Mouse (Mus musculus) embryonic fibroblast, embryonic 13.5 days (primary cell): ENCODE measurements around the gene Ddx43.

Experiments used
- CTCF ChIP-seq: IDR thresholded peaks from 2 replicates; pipeline ENCODE4 v1.5.1; 2011; ENCODE audit warnings: mild to moderate bottlenecking, control low read depth, low read length, moderate library complexity, borderline replicate concordance; ENCODE audit not compliant: insufficient read depth
- POLR2A ChIP-seq: IDR thresholded peaks from 2 replicates; pipeline ENCODE4 v1.6.1; 2011; ENCODE audit warnings: low read depth, mild to moderate bottlenecking, control low read depth, low read length, moderate library complexity

DNA sequence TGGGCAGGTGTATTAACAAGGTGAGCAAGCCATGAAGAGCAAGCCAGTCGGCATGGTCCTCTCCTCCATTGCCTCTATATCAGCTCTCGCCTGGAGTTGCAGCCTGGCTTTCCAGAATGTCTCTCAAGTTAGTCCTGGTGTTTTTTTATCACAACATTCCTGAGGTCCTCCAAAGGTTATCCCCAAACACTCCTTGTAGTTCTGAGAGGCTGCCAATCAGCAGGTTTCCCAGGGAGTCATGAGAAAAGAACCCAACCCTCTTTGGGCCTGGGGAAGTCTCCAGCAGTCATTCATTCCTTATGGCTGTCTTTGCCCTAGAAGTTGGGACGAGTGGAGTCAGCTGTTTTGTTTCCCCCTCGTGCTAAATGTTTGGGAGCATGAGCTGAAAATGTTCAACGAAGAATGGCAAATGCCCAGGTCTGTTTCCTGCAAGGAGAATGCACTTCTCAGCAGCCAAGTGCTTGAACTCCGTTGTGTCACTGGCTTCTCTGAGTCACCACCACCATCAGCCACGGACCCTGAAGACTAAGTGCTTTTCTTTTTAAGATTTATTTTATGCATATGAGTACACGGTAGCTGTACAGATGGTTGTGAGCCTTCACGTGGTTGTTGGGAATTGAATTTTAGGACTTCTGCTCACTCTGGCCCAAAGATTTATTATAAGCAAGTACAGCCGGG lies 22.6 kb upstream of the Ddx43 start:
- TF ChIP-seq CTCF (no peak), POLR2A (no peak)
